Mouse (Mus musculus) stomach, adult 2 months (tissue): ENCODE measurements around the gene Myl12a. TPM values are rescaled to one million over a fixed set of nuclear protein-coding genes. Genes with fewer than 3 reads are reported as not detected.

Source experiments
- polyA plus RNA-seq: library from polyadenylated mRNA; depleted of rRNA; stranded (reverse); fragments of >200 nt; gene quantifications from 2 replicates; pipeline ENCODE4 v1.2.3, GENCODE M21; 2012; rRNA removed

Myl12a gene
- polyA plus RNA-seq, result 30.2 and 32.2 TPM in 2 replicates

GRCm38 (mm10) chr17:71002744-71003094 lies at the start of gene Myl12a:
Myl12a (minus strand) TSS chr17:71002878.

GRCm38 (mm10) chr17:71002081-71002743 lies 466 bp downstream of the Myl12a start, which contains the start of gene Myom1:
Myom1 (plus strand) TSS chr17:71002633.

Other genes with a start within 250 kb of the Myl12a start
- 13.8 and 14.1 TPM in 2 replicates for gene Tgif1, start 149.3 kb downstream of the Myl12a start, polyA plus RNA-seq
- gene Myom1, start 245 bp downstream of the Myl12a start, polyA plus RNA-seq, result 6.0 and 10.3 TPM in 2 replicates
- gene Lpin2, start 179.7 kb upstream of the Myl12a start, polyA plus RNA-seq, result 1.7 and 2.6 TPM in 2 replicates